Mouse (Mus musculus) embryo, embryonic 9.5 days (tissue): Measurements from ENCODE around the gene Rgs9.

Source experiments
- DNase-seq: peaks from one replicate; pipeline ENCODE4 v3.0.0-alpha.2; 2017; ENCODE audit errors: extremely low spot score

The Rgs9 gene

DNA sequence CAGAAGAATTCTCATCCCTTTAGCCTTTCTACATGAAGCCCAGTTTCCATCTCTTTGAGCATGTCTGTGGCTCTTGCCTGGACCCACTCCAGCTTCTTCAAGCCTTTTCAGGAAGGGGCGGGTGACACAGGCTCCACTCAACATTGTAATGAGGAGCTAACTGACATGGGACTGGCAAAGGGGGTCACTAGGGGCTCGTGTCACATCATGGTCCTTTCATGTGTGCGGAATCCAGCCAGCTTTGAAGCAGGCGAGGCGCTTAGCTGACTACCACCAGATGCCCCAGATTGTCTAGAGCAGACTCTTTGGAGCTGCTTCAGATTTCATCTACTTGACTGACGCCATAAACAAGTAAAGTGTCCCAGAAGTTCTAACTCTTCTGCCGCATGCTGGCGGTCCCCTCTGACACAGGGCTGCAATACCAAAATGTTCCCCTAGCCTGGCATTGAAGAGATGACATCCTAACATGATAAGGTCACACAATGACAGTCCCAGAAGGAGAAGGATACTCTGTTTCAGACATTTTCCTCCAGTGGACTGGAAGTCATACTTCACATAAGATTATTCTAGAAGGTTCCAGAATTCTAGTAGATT, 122.5 kb downstream of the Rgs9 start:
- DNase-seq: no peak
